Mouse (Mus musculus): ENCODE measurements around the gene Rab19.
A peak's percentile ranks its signal among the peaks of the same experiment; 100 is the strongest.

DNA sequence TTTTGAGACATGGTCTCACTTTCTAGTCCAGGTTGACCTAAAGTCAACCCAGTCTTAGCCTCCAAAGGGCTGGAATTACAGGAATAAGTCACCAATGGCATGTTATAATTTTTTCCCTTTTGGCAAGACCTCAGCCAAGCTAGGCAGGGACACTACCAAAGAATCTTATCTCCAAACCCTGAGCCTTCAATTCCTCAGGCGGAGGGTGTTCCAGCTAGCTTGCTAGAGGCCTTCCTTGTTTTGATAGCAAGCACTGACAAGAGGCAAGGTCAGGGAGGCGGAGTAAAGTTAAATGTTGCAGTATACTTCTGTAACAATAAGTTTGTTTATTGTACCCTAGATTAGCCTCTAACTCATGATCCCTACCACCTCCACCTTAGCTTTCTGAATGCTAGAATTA lies 44.2 kb downstream of the Rab19 start:
- no peak for TF ChIP-seq USF2 (IDR thresholded peaks at IDR 0.05; ENCODE audit: borderline replicate concordance in 1 of 2, insufficient read depth in 1 of 2, low read depth in 1 of 2, low read length in 2 of 2)
- peak; percentile 60; the same call in 1 of the 2 replicates for TF ChIP-seq MXI1 (IDR thresholded peaks at IDR 0.05; ENCODE audit: low read depth, low read length)
- TF ChIP-seq POLR2A (IDR thresholded peaks at IDR 0.05; ENCODE audit: control insufficient read depth in 1 of 2, insufficient read depth in 1 of 2, low read depth in 1 of 2, low read length in 2 of 2, poor library complexity in 1 of 2), result no peak
- TF ChIP-seq ZC3H11A (IDR thresholded peaks at IDR 0.05; ENCODE audit: low read depth, low read length), result no peak
- TF ChIP-seq BHLHE40 (IDR thresholded peaks at IDR 0.05; ENCODE audit: borderline replicate concordance, low read depth, low read length), result no peak
- no peak for TF ChIP-seq HCFC1 (IDR thresholded peaks at IDR 0.05; ENCODE audit: low read depth, low read length)
- no peak for TF ChIP-seq CTCF (IDR thresholded peaks at IDR 0.05 in 2 of 3, conservative IDR thresholded peaks at IDR 0.05 in 1 of 3; ENCODE audit: control insufficient read depth in 1 of 3, insufficient read depth in 1 of 3, low read depth in 2 of 3, low read length in 3 of 3, poor library complexity in 1 of 3, severe bottlenecking in 1 of 3)

Data from MEL (cell line).